Mouse (Mus musculus) urinary bladder, postnatal 4 days (tissue): ENCODE measurements around the gene Gm13889.

Source experiments
- DNase-seq, 2 experiments: peaks; one replicate each; pipeline ENCODE4 v3.0.0; 2021 to 2022; ENCODE audit warnings: low spot score in 2 of 2

The Gm13889 gene

GRCm38 (mm10) chr2:93957785-93958175 is 779 bp upstream of the Gm13889 start:
- no peak for DNase-seq

DNA sequence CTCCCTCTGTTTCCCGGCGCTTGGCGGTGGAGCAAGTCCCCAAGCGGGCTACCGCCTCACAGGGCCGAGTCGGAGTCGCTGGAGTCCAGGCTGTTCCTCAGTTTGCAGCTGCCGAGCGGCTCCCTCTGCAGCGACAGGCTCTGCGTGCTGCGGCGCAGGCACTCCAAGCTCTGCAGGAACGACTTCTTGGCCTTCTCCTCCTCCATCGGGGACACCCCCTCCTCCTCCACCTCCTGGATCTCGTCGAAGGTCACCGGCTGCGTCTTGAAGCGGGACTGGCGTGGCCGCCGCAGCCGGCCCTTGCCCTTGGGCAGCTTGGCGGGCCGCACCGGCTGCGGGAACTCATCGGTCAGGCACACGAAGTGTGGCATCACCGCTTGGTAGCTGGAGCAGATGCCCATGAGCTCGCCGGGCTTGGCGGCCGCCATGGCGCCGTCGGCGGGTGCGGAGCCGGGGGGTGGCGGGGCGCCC is 635 bp downstream of the Gm13889 start:
- peak in 1 of 2 experiments; percentile 37 for DNase-seq

- no peak for DNase-seq
Observed at GRCm38 (mm10) chr2:93955886-93956285, 1.1 kb downstream of the Gm13889 start.

- no peak for DNase-seq
Observed at GRCm38 (mm10) chr2:93954781-93955578, 2.0 kb downstream of the Gm13889 start.

- no peak for DNase-seq
Observed at GRCm38 (mm10) chr2:93953726-93954125, 3.3 kb downstream of the Gm13889 start.

DNA sequence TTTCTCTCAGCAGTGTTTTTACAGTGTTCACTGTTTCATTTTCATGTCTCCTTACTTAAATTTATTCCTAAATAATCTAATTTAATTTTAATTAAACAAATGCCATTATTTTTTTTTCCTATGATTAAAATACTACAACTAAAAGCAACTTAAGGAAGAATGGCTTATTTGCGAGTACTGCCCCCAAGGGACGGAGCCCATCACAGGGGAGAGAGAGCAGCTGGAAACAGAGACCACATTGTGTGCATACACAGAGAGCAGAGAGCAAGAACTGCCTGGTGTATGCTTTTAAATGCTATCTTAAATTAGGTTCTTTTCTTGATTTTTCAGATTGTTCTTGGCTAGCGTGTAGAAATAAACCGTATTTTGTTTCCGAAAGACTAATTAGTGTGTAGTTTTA is 10.0 kb downstream of the Gm13889 start:
- no peak for DNase-seq

GRCm38 (mm10) chr2:93944855-93945254 is 12.1 kb downstream of the Gm13889 start:
- DNase-seq: no peak

DNA sequence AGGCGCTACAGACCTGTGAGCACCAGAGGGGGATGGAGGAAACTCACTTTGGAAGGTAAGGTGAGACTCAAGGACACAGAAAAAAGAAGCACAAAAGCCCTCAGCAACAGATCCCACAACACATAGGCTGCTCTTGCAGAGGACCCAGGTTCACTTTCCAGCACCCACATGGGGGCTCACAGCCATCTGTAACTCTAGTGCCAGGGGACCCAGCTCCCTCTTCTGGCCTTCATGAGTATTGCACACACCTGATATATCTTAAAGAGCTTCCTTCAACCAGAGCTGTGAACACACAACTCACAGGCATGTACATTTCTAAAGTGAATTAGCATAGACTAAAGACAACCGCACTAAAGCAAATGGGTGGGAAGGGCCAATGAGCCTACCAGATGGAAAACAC is 12.9 kb downstream of the Gm13889 start:
- DNase-seq: no peak

DNA sequence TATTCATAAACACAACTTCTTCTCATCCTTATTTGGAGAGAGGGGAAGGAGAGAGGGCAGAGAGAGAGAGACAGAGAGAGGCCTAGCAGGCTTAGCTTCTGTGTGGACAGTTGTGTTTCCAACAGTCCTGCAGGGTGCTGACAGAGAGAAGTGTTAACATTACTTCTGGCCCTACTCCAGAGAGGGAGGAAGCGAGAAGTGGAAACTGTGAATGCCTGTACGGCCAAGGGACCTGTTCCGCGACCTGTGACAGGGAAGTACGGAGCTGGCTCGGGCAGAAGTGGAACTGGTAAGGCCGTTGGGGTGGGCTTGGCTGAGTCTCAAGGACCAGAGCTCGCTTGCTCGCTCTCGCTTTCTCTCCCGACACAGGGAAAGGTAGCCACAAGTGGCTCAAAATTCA is 15.3 kb downstream of the Gm13889 start:
- DNase-seq: no peak

- no peak for DNase-seq
Observed at GRCm38 (mm10) chr2:93938534-93938933, 18.5 kb downstream of the Gm13889 start.

GRCm38 (mm10) chr2:93928866-93929265 is 28.1 kb downstream of the Gm13889 start:
- no peak for DNase-seq

DNA sequence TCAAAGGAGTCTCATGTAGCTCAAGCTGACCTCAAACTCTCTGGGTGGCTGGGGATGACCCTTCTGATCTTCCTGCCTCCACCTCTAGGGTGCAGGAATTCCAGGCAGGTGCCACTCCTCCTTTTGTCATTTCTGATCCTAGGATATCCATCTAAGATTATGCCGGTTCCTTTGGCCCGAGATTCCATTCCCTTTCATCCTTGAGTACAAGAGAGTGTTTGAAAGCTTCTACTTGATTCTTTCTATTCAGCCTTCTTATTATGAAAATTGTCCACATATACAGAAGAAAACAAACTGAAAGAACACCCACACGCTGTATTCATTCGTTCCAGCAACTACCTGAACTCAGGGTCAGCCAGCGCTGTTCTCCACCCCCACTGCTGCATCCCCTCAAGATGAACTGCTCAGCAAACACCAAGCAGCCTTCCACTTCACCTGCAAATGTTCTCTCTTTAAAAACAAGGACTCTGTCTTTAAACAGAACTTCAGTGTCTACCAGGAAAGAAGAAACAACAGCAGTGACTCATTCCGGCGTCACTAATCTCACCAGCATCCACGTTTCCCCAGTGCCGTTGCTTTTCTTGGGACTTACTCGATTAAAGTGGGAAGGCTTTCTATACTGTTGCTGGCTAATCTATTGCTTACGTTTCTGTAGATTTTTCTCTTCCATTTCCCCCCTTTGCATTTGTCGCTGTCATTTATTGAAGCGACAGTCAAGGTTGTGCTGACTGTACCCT is 29.1 kb downstream of the Gm13889 start:
- DNase-seq: no peak

GRCm38 (mm10) chr2:93926141-93926540 is 30.9 kb downstream of the Gm13889 start:
- DNase-seq: no peak

- DNase-seq: no peak
Observed at GRCm38 (mm10) chr2:93919093-93919492, 37.9 kb downstream of the Gm13889 start.

- DNase-seq: no peak
Observed at GRCm38 (mm10) chr2:93913552-93913951, 43.4 kb downstream of the Gm13889 start.

GRCm38 (mm10) chr2:93911942-93912341 is 45.1 kb downstream of the Gm13889 start:
- DNase-seq: no peak

DNA sequence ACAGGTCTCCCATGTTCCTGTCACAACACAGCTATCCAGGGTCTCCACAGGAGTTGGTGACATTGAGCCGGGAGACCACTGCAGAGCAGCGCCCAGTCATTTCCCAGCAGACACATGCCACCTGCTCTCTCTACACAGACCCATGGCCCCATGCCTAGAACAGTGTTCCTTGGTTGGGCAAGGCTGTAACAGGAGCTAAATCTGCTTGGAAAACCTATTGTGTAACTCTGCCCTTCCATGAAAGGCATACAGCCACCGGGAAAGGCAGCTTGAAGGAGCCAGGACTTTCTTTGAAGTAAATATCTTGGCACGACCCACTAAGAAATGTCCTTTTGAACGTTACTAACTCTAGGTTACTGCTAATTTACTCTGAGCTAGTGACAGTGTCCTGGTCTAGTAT is 47.3 kb downstream of the Gm13889 start:
- DNase-seq: no peak

GRCm38 (mm10) chr2:93907519-93908294 is 49.3 kb downstream of the Gm13889 start:
- no peak for DNase-seq

DNA sequence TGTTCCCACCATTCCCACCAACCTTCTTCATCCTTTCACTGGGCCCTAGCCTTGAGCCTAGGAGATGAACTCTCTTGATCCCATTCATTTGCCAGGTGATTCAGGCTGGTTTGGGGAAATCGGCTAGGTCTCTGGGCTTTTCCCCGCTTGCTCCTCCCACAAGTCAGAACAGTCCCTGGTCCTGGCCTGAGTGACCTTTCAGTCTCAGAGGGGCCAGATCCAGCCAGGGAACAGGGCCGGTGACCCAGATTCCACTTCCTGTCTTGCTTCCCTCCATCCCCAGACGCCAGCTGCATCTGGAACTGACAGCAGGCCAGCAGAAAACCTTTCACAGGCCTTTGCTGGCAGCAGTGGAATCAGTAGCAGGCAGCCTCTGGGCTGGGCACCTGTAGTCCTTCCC is 50.7 kb downstream of the Gm13889 start:
- no peak for DNase-seq
